Mouse (Mus musculus) lung, postnatal 0 days (tissue): Measurements from ENCODE around the gene Pmvk.

Experiments used
- CTCF ChIP-seq: IDR thresholded peaks from 2 replicates; pipeline ENCODE4 v1.5.1; 2016; ENCODE audit warnings: antibody characterized with exemption, mild to moderate bottlenecking
- EP300 ChIP-seq: IDR thresholded peaks from 2 replicates; pipeline ENCODE4 v1.6.1; 2016; ENCODE audit warnings: antibody characterized with exemption, mild to moderate bottlenecking, control low read depth

GRCm38 (mm10) chr3:89437269-89437668 lies 17.1 kb upstream of the Pmvk start:
- no peak for TF ChIP-seq CTCF
- no peak for TF ChIP-seq EP300
